Mouse (Mus musculus): ENCODE data around the gene Kncn.

DNA sequence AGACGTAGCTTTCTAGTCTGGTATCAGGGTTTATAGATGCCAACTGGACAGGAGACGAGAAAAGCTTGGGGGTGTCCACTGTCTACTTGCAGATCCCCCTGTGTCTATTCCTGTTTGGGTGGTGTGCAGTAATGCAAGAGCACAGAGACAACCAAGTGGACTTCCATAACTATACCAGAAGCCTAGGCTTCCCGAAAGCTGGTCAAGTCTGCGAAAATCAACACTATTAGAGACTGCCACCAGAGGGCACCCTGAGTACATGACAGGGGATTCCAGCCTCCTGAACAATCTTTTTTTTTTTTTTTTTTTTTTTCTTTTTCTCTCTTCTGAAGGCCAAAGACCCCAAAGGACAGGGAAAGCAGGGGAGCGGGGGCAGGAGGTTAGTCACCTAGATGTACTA, 18.6 kb downstream of the Kncn start:
- TF ChIP-seq POLR2A (IDR thresholded peaks at IDR 0.05; ENCODE audit: insufficient read depth, low read depth, low read length), result no peak
- no peak for TF ChIP-seq CTCF (IDR thresholded peaks at IDR 0.05; ENCODE audit: insufficient read depth, low read depth, low read length)
